Mouse (Mus musculus) lung, adult 2 months (tissue): ENCODE measurements around the gene Rabggta.

Source experiments
- CTCF ChIP-seq: fragments of 200-500 bp; IDR thresholded peaks from 2 replicates; pipeline ENCODE4 v1.5.1; 2011; ENCODE audit warnings: mild to moderate bottlenecking, low read length, control low read depth; ENCODE audit not compliant: insufficient read depth
- POLR2A ChIP-seq: fragments of 200-500 bp; IDR thresholded peaks from 2 replicates; pipeline ENCODE4 v1.6.1; 2011; ENCODE audit warnings: low read depth, mild to moderate bottlenecking, control low read depth, low read length, borderline replicate concordance; ENCODE audit errors: extremely low read depth

- no peak for TF ChIP-seq POLR2A
- TF ChIP-seq CTCF, result no peak
Measured at GRCm38 (mm10) chr14:55745861-55746237, 23.8 kb upstream of the Rabggta start.
